Mouse (Mus musculus): ENCODE results near the gene Cox6a1. TPM values are rescaled to one million over a fixed set of nuclear protein-coding genes. Genes with fewer than 3 reads are reported as not detected.

The Cox6a1 gene
- polyA plus RNA-seq (2014; fragmentation: Illumina TruSeq; extraction: RNeasy Lipid Tissue Mini Kit (QIAGEN cat#74804); ENCODE audit: low read depth, low replicate concordance) = 79.7 TPM

GRCm38 (mm10) chr5:115348546-115349224 is at the start of gene Cox6a1:
Cox6a1 (minus strand) TSS chr5:115348981.

DNA sequence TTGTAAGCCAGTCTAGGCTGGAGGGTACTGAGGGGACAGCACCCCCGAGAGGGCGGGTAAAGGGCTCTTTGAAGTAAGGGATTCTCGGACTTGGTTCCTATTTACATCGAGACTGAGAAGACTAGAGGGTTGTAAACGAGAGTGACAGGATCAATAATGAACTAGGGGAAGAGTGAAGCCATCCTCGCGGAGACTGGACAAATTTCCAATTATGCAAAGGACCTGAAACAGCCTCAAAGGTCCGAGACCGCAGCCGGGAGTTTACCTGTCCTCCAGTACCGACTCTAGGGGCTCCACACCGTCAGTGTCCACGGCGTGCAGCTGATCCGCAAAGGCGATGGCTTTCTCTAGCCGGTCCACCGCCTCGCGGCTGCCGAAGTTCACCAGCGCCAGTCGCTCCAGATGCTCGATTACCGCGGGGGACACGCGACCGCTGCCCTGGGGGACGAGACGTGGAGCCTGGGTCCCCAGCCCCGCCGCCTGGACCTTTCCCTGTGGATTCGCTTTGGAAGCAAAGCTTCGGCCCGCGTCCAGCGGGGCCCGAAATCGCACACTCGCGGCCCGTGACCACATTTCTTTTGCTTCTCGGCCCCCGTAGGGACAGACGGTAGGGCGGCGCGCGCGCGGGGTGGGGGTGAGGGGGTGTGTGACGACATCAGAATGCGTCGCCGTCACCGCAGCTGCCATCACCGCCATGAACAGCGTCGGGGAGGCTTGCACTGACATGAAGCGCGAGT is 8.0 kb downstream of the Cox6a1 start, which contains the start of the genes Gatc and Triap1:
TSS of gene Gatc (minus strand) at position 602 of the 737 bp plus-strand sequence.
TSS of gene Triap1 (plus strand) at position 649 of the 737 bp plus-strand sequence.

GRCm38 (mm10) chr5:115326875-115327609 is 21.7 kb downstream of the Cox6a1 start, which contains the start of gene Srsf9:
Srsf9 (plus strand) TSS chr5:115327177.

GRCm38 (mm10) chr5:115300792-115301614 is 47.8 kb downstream of the Cox6a1 start, which contains the start of gene Dynll1:
Dynll1 (minus strand) TSS chr5:115300999.

Other genes with a start within 250 kb of the Cox6a1 start
- 5.6 TPM for gene Acads, start 229.6 kb downstream of the Cox6a1 start, polyA plus RNA-seq (2014; fragmentation: Illumina TruSeq; extraction: RNeasy Lipid Tissue Mini Kit (QIAGEN cat#74804); ENCODE audit: low read depth, low replicate concordance)
- gene Unc119b, start 214.0 kb downstream of the Cox6a1 start, polyA plus RNA-seq (2014; fragmentation: Illumina TruSeq; extraction: RNeasy Lipid Tissue Mini Kit (QIAGEN cat#74804); ENCODE audit: low read depth, low replicate concordance) = 6.2 TPM
- 85.5 TPM for gene Mlec, start 190.8 kb downstream of the Cox6a1 start, polyA plus RNA-seq (2014; fragmentation: Illumina TruSeq; extraction: RNeasy Lipid Tissue Mini Kit (QIAGEN cat#74804); ENCODE audit: low read depth, low replicate concordance)
- 0.38 TPM for gene Cabp1, start 154.6 kb downstream of the Cox6a1 start, polyA plus RNA-seq (2014; fragmentation: Illumina TruSeq; extraction: RNeasy Lipid Tissue Mini Kit (QIAGEN cat#74804); ENCODE audit: low read depth, low replicate concordance)
- gene Pop5, start 113.1 kb downstream of the Cox6a1 start, polyA plus RNA-seq (2014; fragmentation: Illumina TruSeq; extraction: RNeasy Lipid Tissue Mini Kit (QIAGEN cat#74804); ENCODE audit: low read depth, low replicate concordance) = 1.7 TPM
- 26.7 TPM for gene Rnf10, start 76.1 kb downstream of the Cox6a1 start, polyA plus RNA-seq (2014; fragmentation: Illumina TruSeq; extraction: RNeasy Lipid Tissue Mini Kit (QIAGEN cat#74804); ENCODE audit: low read depth, low replicate concordance)
- 10.2 TPM for gene Coq5, start 69.3 kb downstream of the Cox6a1 start, polyA plus RNA-seq (2014; fragmentation: Illumina TruSeq; extraction: RNeasy Lipid Tissue Mini Kit (QIAGEN cat#74804); ENCODE audit: low read depth, low replicate concordance)
- 941 TPM for gene Dynll1, start 48.0 kb downstream of the Cox6a1 start, polyA plus RNA-seq (2014; fragmentation: Illumina TruSeq; extraction: RNeasy Lipid Tissue Mini Kit (QIAGEN cat#74804); ENCODE audit: low read depth, low replicate concordance)
- 40.7 TPM for gene Srsf9, start 21.8 kb downstream of the Cox6a1 start, polyA plus RNA-seq (2014; fragmentation: Illumina TruSeq; extraction: RNeasy Lipid Tissue Mini Kit (QIAGEN cat#74804); ENCODE audit: low read depth, low replicate concordance)
- 29.1 TPM for gene Gatc, start 7.8 kb downstream of the Cox6a1 start, polyA plus RNA-seq (2014; fragmentation: Illumina TruSeq; extraction: RNeasy Lipid Tissue Mini Kit (QIAGEN cat#74804); ENCODE audit: low read depth, low replicate concordance)
- 16.4 TPM for gene Triap1, start 7.8 kb downstream of the Cox6a1 start, polyA plus RNA-seq (2014; fragmentation: Illumina TruSeq; extraction: RNeasy Lipid Tissue Mini Kit (QIAGEN cat#74804); ENCODE audit: low read depth, low replicate concordance)
- 0.63 TPM for gene Msi1, start 80.6 kb upstream of the Cox6a1 start, polyA plus RNA-seq (2014; fragmentation: Illumina TruSeq; extraction: RNeasy Lipid Tissue Mini Kit (QIAGEN cat#74804); ENCODE audit: low read depth, low replicate concordance)
- not detected for gene Pla2g1b, start 117.3 kb upstream of the Cox6a1 start, polyA plus RNA-seq (2014; fragmentation: Illumina TruSeq; extraction: RNeasy Lipid Tissue Mini Kit (QIAGEN cat#74804); ENCODE audit: low read depth, low replicate concordance)
- gene Sirt4, start 135.7 kb upstream of the Cox6a1 start, polyA plus RNA-seq (2014; fragmentation: Illumina TruSeq; extraction: RNeasy Lipid Tissue Mini Kit (QIAGEN cat#74804); ENCODE audit: low read depth, low replicate concordance) = 9.2 TPM
- gene Pxn, start 157.7 kb upstream of the Cox6a1 start, polyA plus RNA-seq (2014; fragmentation: Illumina TruSeq; extraction: RNeasy Lipid Tissue Mini Kit (QIAGEN cat#74804); ENCODE audit: low read depth, low replicate concordance) = 12.3 TPM
- 53.0 TPM for gene Rplp0, start 210.5 kb upstream of the Cox6a1 start, polyA plus RNA-seq (2014; fragmentation: Illumina TruSeq; extraction: RNeasy Lipid Tissue Mini Kit (QIAGEN cat#74804); ENCODE audit: low read depth, low replicate concordance)
- gene Gcn1l1, start 216.3 kb upstream of the Cox6a1 start, polyA plus RNA-seq (2014; fragmentation: Illumina TruSeq; extraction: RNeasy Lipid Tissue Mini Kit (QIAGEN cat#74804); ENCODE audit: low read depth, low replicate concordance) = 1.8 TPM

Data from sigmoid colon, adult 10 weeks (tissue).